8 mouse cellular contexts compared by ENCODE assay signal in the genomic region with DNA sequence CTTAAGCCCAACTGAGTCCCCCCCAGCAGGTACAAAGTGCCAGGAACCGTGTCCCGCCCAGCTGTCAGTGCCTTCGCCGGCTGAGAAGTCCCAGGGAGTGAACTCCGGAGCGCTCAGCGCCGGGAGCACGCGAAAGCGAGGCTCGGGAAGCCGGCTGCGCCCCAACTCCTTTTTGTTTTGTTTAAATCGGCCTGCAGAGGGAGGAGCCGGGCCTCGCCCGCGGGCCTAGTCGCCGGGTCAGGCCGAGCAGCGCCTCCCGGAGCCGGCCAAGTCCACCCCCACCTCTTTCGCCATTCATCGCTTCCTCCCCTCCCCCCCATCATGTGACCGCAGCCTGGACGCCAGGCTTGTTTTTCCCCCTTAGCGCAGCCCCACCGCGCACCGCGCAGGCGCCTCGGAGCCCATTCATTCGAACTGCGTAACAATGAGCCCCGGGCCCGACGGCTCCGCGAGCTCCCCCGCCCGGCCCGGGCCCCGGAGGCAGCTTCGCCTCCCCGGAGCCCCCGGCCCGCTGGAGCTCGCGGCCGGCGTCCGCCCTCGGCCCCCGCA. TPM values are rescaled to one million over a fixed set of nuclear protein-coding genes. Genes with fewer than 3 reads are reported as not detected.
DNase-seq lines count a peak whose midpoint lies in the region; ATAC-seq and TF ChIP-seq lines count a peak whose summit lies in the region.

No protein-coding gene starts in this region.

- H3K27me3 ChIP-seq in forebrain, embryonic 10.5 days (ENCODE audit: poor library complexity, severe bottlenecking), result no peaks in the 10 kb centered on the region
- no peaks in the 10 kb centered on the region for H3K27me3 ChIP-seq in heart, embryonic 15.5 days
- H3K27me3 ChIP-seq in liver, embryonic 14.5 days (ENCODE audit: control insufficient read depth, insufficient read depth, low read length), result no peaks in the 10 kb centered on the region
- H3K27me3 ChIP-seq in neural tube, embryonic 11.5 days (ENCODE audit: control insufficient read depth, insufficient read depth, low read length), result no peaks in the 10 kb centered on the region
- H3K27me3 ChIP-seq in stomach, postnatal 0 days (ENCODE audit: control insufficient read depth, insufficient read depth, low read length), result no peaks in the 10 kb centered on the region

- WGBS in forebrain, embryonic 10.5 days, result under 1% methylated on average over 58 of the region's 58 CpGs
- under 1% methylated on average over 41 of the region's 58 CpGs for WGBS in heart, embryonic 15.5 days
- WGBS in liver, embryonic 14.5 days (ENCODE audit: insufficient replicate concordance), result under 1% methylated on average over 57 of the region's 58 CpGs
- WGBS in neural tube, embryonic 11.5 days, result under 1% methylated on average over 54 of the region's 58 CpGs
- under 1% methylated on average over 46 of the region's 58 CpGs for WGBS in stomach, postnatal 0 days

- ATAC-seq in heart, embryonic 15.5 days (replicated peaks; ENCODE audit: insufficient number of reproducible peaks, insufficient read depth, low FRiP score, low read depth), result peak; percentile 77
- peak; percentile 54 for ATAC-seq in liver, embryonic 14.5 days (ENCODE audit: insufficient read depth)
- peak; percentile 81 for ATAC-seq in neural tube, embryonic 11.5 days (ENCODE audit: insufficient read depth, low FRiP score, low TSS enrichment)
- peak; percentile 80 for ATAC-seq in stomach, postnatal 0 days (ENCODE audit: low FRiP score, low TSS enrichment)

- peak overlapping the region; percentile 100 for H3K27ac ChIP-seq in forebrain, embryonic 10.5 days
- peak overlapping the region; percentile 99 for H3K27ac ChIP-seq in heart, embryonic 15.5 days
- peak overlapping the region; percentile 92 for H3K27ac ChIP-seq in liver, embryonic 14.5 days
- H3K27ac ChIP-seq in neural tube, embryonic 11.5 days (ENCODE audit: low read depth, low read length), result peak overlapping the region; percentile 99
- H3K27ac ChIP-seq in stomach, postnatal 0 days (replicated peaks), result peak overlapping the region; percentile 100

- H3K4me3 ChIP-seq in forebrain, embryonic 10.5 days, result peak overlapping the region; percentile 93
- peak overlapping the region; percentile 97 for H3K4me3 ChIP-seq in heart, embryonic 15.5 days
- peak overlapping the region; percentile 73 to 79 for H3K4me3 ChIP-seq in liver, embryonic 14.5 days (ENCODE audit: insufficient read depth in 1 of 2, low read depth in 2 of 2, low read length in 2 of 2)
- H3K4me3 ChIP-seq in neural tube, embryonic 11.5 days (ENCODE audit: low read depth, low read length), result peak overlapping the region; percentile 91
- H3K4me3 ChIP-seq in stomach, postnatal 0 days (ENCODE audit: low read depth, low read length), result peak overlapping the region; percentile 93

- H3K4me1 ChIP-seq in forebrain, embryonic 10.5 days, result peaks cover 18% of the 10 kb centered on the region
- peaks cover 14% of the 10 kb centered on the region for H3K4me1 ChIP-seq in heart, embryonic 15.5 days (replicated peaks)
- peaks cover 10% of the 10 kb centered on the region in 2 experiments for H3K4me1 ChIP-seq in liver, embryonic 14.5 days (replicated peaks; ENCODE audit: control insufficient read depth in 2 of 2, insufficient read depth in 2 of 2, low read length in 1 of 2)
- no peaks in the 10 kb centered on the region for H3K4me1 ChIP-seq in neural tube, embryonic 11.5 days (ENCODE audit: control insufficient read depth, insufficient read depth, low read length)
- no peaks in the 10 kb centered on the region for H3K4me1 ChIP-seq in stomach, postnatal 0 days (replicated peaks; ENCODE audit: control insufficient read depth, insufficient read depth)

- TF ChIP-seq EP300 in liver, embryonic 14.5 days (IDR thresholded peaks at IDR 0.05; ENCODE audit: low read depth), result no peak; the same call in 1 of the 2 replicates
- peak; percentile 25 for TF ChIP-seq EP300 in stomach, postnatal 0 days (optimal IDR thresholded peaks at IDR 0.05)

- peak; percentile 40 for TF ChIP-seq CTCF in liver, embryonic 14.5 days (IDR thresholded peaks at IDR 0.05; ENCODE audit: low read depth)
- peak; percentile 62 for TF ChIP-seq CTCF in stomach, postnatal 0 days (IDR thresholded peaks at IDR 0.05; ENCODE audit: low read depth)

- DNase-seq in CD8-positive naive resting alpha-beta T cell, adult 2 months (ENCODE audit: low read depth in 2 of 2, low spot score in 2 of 2), result peak; percentile 63 to 68
- DNase-seq in c-Kit-positive CD71-negative TER-119-negative erythroid progenitor cells, embryonic 14.5 days (ENCODE audit: low read depth), result peak; percentile 84
- peak; percentile 98 for DNase-seq in forebrain, embryonic 10.5 days (ENCODE audit: extremely low spot score, low spot score)
- DNase-seq in kidney, postnatal 25 days, result peak; percentile 97 to 98
- peak; percentile 78 to 80 (median 79) for DNase-seq in liver, embryonic 14.5 days (ENCODE audit: low read depth in 3 of 3, low spot score in 3 of 3)
- DNase-seq in neural tube, embryonic 11.5 days (ENCODE audit: low spot score), result peak; percentile 95
- DNase-seq in stomach, postnatal 0 days (ENCODE audit: low spot score), result peak; percentile 98

- H3K4me2 ChIP-seq in heart, embryonic 15.5 days, result peak overlapping the region; percentile 65
- H3K4me2 ChIP-seq in liver, embryonic 14.5 days (ENCODE audit: low read depth), result peak overlapping the region; percentile 78
- peak overlapping the region; percentile 44 for H3K4me2 ChIP-seq in neural tube, embryonic 11.5 days (ENCODE audit: low read depth)
- H3K4me2 ChIP-seq in stomach, postnatal 0 days (replicated peaks; ENCODE audit: low read depth), result peak overlapping the region; percentile 55

- H3K9ac ChIP-seq in heart, embryonic 15.5 days, result peak overlapping the region; percentile 94
- H3K9ac ChIP-seq in liver, embryonic 14.5 days (replicated peaks), result peak overlapping the region; percentile 84
- H3K9ac ChIP-seq in neural tube, embryonic 11.5 days (ENCODE audit: low read length), result peak overlapping the region; percentile 98
- H3K9ac ChIP-seq in stomach, postnatal 0 days (ENCODE audit: low read length), result peak overlapping the region; percentile 99

- peaks cover 5% of the 10 kb centered on the region for H3K36me3 ChIP-seq in forebrain, embryonic 10.5 days (replicated peaks)
- H3K36me3 ChIP-seq in heart, embryonic 15.5 days, result no peaks in the 10 kb centered on the region
- H3K36me3 ChIP-seq in liver, embryonic 14.5 days (replicated peaks; ENCODE audit: control insufficient read depth, insufficient read depth, low read depth), result no peaks in the 10 kb centered on the region
- H3K36me3 ChIP-seq in neural tube, embryonic 11.5 days (ENCODE audit: control insufficient read depth, insufficient read depth, low read length), result no peaks in the 10 kb centered on the region
- no peaks in the 10 kb centered on the region for H3K36me3 ChIP-seq in stomach, postnatal 0 days (ENCODE audit: control insufficient read depth, insufficient read depth, low read length)

- no peaks in the 10 kb centered on the region for H3K9me3 ChIP-seq in forebrain, embryonic 10.5 days
- no peaks in the 10 kb centered on the region for H3K9me3 ChIP-seq in heart, embryonic 15.5 days (replicated peaks)
- H3K9me3 ChIP-seq in liver, embryonic 14.5 days (ENCODE audit: control insufficient read depth, low read length), result no peaks in the 10 kb centered on the region
- H3K9me3 ChIP-seq in neural tube, embryonic 11.5 days (ENCODE audit: control insufficient read depth, low read length), result no peaks in the 10 kb centered on the region
- no peaks in the 10 kb centered on the region for H3K9me3 ChIP-seq in stomach, postnatal 0 days (ENCODE audit: control insufficient read depth, low read length)

RNA-seq across cellular contexts. Expression of a gene that starts 1.1 kb away (rescaled TPM):
- polyA plus RNA-seq in forebrain, embryonic 10.5 days (2016; fragmentation: Nextera tagmentation; extraction: Ambion mirVana), result 69.6 and 70.4 TPM in 2 replicates
- polyA plus RNA-seq in heart, embryonic 15.5 days (2015; fragmentation: Nextera tagmentation; extraction: Ambion mirVana), result 93.5 and 100 TPM in 2 replicates
- 19.2 and 27.0 TPM in 2 replicates for polyA plus RNA-seq in liver, embryonic 14.5 days (2012; rRNA removed)
- polyA plus RNA-seq in liver, embryonic 14.5 days (2014; fragmentation: Nextera tagmentation; extraction: Ambion mirVana), result 32.8 and 36.3 TPM in 2 replicates
- polyA plus RNA-seq in neural tube, embryonic 11.5 days (2014; fragmentation: Nextera tagmentation; extraction: Ambion mirVana), result 100 and 103 TPM in 2 replicates
- polyA plus RNA-seq in stomach, postnatal 0 days (2015; fragmentation: Nextera tagmentation; extraction: Ambion mirVana), result 75.2 and 81.5 TPM in 2 replicates

Comparison
In these comparisons a context has a peak if more than half of its experiments do, and no peak if none do; other contexts are left out.
1. Peak in every context shown above with its lines: DNase-seq, ATAC-seq, H3K4me3 ChIP-seq and H3K27ac ChIP-seq.